Mouse (Mus musculus) forelimb bud, embryonic 11.5 days (tissue): ENCODE data around the gene Dbh.

ENCODE experiments used
- DNase-seq: peaks from one replicate; pipeline ENCODE4 v3.0.0-alpha.2; 2012; ENCODE audit warnings: low read depth, low spot score

The Dbh gene

DNA sequence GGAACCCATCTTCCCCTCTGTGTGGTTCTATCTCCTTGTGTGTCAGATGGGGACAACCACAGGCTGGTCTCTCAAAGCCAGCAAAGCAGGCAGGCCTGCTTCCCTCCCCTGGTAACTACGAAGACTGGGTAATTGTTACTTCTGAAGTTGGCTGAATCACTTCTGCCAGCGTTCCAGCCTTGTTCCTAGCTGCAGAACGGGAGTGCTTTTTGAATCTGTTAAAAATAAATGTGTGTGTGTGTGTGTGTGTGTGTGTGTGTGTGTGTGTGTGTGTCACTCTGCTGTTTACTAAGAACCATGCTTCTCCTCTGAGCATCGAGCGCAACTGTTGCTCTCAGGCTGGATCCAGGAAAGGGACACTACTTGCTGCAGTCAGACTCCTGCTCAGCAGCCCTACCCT, 1.2 kb upstream of the Dbh start:
- DNase-seq = no peak

GRCm38 (mm10) chr2:27166074-27166473, 1.0 kb downstream of the Dbh start:
- DNase-seq = no peak

GRCm38 (mm10) chr2:27166999-27167398, 2.0 kb downstream of the Dbh start:
- no peak for DNase-seq

DNA sequence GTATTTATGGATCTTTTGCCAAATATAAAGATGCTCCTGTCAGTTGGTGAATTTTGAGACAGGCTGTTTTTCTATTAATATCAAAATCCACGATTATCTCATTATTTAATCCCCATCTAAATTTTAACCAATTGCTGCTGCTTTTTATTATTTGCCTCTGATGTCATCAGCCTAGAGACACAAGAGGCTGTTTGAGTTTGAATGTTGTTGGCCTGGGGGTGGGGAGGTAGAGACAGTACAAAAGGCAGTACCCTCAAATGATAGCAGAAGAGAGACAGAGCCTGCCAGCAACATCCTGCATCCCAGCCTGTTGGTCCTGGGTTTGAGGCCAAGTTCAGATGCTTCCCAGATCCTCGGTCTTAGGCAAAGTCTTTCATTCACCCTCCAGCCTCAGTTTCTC, 9.2 kb downstream of the Dbh start:
- no peak for DNase-seq

DNA sequence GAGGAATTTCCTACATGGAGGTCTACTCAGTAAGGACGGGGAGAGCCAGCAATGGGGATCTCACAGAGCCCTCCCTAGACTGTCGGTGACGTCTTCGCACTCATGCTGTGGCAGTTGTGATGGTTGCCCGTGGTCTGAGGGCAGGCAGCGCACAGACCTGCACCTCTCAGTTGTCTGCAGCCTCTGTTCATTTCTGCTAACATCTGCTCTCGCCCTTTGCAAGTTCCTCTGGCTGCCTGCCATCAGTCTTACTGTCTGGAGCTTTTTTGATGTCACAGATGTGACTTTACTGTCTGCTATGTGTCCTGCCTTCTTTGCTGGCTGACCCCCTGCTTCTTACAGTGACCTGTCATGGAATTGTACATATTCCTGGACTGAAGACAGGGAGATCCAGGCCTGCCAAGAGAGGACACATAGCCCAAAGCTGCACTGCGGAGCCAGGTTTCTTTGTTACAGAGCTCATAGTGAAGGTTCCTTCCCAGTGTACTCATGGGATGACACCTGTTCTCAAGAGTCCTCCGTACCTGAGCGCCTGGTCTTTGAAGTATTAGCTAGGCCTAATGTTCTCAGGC, 10.7 kb downstream of the Dbh start:
- no peak for DNase-seq

GRCm38 (mm10) chr2:27179101-27179500, 14.1 kb downstream of the Dbh start:
- DNase-seq = no peak

- DNase-seq = no peak
Observed at GRCm38 (mm10) chr2:27181907-27182306, 16.9 kb downstream of the Dbh start.

DNA sequence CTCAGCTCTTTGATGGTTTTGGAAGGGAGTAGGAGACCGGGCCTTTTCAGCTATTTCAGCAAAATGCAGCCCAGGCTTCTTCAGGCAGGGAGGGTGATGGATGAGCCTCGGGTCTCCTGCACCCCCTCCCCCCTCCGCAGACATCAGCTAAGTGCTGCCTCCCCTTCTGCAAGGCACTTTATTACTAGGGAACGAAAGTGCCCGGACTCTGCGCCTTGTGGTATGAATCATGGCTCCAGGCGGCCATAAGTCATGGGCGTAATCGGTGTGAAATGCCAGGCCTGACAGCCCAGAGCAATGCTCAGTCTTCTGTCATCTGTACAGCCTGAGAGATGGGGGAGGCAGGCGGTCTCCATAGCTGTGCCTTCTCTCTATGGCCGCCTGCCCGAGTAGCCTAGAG, 18.7 kb downstream of the Dbh start:
- peak; percentile 53 for DNase-seq

DNA sequence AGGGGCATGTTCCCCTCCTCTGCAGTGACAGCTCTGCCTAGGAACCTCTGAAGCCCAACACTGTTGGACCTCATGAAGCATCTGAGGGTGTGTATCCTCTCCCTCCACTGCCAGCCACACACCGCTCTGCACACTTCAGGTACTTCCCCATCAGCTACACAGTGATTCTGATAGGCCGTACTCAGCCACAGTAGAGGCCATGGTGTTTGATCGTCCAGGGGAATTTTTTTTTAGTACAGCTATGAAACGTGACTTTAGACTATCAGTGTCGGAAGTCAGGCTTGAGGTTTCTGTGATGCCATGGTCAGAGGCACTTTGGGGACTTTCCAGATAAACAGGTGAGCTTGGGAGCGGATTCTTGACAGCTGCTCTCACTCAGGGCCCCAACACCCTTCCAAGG, 22.5 kb downstream of the Dbh start:
- no peak for DNase-seq

DNA sequence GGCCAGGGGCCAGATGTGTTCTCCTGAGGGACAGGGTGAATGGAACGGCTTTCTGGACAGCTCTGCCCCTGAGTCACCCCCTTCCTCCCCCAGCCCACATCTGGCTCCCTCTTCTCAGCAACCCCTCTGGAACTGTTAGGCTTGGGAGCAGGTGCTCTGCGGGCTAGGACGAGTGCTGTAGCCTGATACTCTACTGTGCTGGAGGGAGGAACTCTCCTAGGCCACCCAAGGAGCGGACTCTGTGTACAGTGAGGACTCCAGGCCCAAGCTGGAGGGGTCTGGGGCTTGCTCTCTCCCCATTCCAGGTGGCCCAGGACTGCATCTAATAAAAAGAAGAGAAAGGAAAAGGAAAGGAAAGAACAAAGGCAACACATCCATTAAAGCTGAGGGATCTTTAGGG, 25.0 kb downstream of the Dbh start:
- peak; percentile 58 for DNase-seq

DNA sequence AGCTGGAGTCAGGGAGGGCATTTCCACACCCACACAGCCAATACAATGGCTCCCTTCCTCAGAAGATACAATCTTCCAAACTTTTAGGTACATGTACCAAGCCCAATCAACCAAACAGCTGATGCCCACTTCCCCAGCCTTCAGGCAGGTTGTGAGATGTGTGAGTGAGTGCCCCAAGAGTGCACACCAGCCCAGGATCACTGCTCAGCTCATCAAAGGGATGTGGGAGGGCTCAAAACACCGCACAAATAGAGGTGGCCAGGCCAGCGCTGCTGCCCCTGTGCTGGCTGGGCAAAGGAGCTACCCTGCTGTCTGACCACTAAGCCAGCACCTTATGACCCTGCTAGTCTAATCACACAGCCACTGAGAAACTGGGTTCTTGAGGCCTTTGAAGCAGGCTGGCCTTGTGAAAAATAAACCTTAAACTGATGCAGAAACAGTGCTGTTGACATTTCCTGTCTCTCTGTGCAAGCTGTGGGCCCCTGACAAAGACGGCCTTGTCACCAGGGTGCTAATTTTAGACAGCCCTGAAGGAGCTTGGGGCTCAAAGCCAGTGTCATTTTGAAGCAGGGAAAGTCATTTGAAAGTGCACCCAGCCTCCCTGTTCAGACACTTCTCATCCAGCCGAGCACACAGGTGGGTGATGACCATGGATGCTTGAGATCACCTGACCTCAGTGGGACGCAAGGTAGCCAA, 33.7 kb downstream of the Dbh start:
- DNase-seq = no peak

GRCm38 (mm10) chr2:27200586-27200985, 35.6 kb downstream of the Dbh start:
- DNase-seq = no peak

DNA sequence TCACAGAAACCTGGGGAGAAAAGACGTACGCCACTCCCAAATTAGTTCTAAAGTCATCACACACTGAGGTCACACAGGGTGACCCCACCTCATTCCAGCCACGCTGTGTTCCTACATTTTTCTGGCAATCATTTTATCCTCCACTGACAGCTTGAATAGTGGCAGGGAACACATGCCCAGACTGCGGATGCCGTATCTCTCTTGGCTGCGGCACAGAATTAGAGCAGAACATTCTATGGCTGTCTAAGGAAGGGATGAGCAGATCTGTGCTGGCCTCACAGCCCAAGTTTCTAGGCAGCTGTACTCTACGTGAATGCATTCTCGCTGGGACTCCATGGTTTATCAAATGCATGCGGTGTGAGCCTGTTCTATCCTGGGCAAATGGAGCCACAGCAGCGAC, 40.6 kb downstream of the Dbh start:
- DNase-seq = no peak

DNA sequence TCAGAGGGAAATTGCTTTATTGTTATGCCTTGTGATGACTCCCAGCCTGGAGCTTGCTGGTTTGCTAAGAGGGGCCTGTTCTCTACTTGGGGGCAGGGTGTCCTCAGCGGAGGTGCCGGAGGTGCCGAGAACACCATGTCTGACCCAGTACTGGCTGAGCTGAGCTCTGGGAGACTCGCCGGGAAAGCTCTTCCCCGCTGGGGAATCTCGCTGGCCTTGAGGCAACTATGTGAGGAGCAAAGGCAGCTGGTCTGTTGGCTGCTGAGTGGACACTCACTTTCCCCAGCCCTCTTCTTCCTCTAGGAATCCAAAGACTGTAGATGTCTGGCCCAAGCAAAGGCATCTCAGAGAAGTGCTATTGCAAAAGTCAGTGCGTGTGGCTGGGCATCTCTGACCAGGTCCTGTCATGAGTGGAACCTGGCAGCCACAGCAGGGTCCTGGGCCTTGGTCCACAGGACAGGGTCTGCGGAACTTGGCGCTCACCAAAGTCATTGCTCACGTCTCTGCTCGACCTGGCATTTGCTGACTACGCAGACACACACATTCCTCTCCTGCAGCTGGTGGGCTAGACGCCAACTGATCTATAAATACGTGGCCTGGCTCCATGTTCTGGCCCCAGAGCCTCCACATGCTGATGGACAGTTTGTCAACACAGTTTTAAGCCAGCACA, 41.2 kb downstream of the Dbh start:
- DNase-seq = no peak

GRCm38 (mm10) chr2:27207126-27207525, 42.1 kb downstream of the Dbh start:
- no peak for DNase-seq

- no peak for DNase-seq
Observed at GRCm38 (mm10) chr2:27209370-27209769, 44.3 kb downstream of the Dbh start.

DNA sequence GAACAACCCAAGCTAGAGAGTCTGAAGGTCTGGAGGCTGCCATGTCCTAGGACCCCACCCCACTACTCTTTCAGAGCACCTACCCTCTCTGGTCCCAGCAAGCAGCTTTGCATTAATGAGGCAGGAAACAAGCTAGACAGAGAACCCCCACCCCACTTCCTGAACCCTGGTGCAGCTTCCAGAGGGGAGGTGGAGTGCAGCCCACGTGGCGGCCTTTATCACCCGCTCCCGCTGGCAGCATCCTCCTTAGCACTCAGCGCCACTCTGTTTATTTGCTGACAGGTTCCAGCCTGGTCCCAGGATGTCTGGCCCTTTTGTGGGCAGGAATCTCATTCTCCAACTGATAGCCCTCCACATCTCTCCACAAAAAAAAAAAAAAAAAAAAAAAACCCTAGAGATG, 44.8 kb downstream of the Dbh start:
- peak; percentile 62 for DNase-seq

DNA sequence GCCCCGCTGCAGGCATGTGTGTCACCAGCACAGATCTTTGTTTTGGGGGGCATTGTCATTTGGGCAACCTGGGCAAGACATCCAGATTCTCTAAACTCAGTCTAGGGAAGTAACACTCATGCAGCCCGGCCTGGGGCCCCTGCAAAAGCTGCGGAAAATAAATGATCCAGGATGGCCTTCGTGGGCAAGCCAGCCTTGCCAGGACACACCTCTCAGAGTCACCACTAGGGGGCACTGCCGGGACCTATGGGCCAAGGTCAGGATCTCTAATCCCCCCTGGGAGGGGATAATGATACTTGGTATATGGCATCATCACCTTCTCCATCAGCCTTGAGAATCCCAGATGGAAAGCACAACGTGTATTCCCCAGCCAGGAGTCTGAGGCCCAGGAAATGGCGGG, 45.2 kb downstream of the Dbh start:
- peak; percentile 66 for DNase-seq

GRCm38 (mm10) chr2:27210676-27211210, 45.7 kb downstream of the Dbh start:
- DNase-seq = no peak

- no peak for DNase-seq
Observed at GRCm38 (mm10) chr2:27211966-27212893, 47.2 kb downstream of the Dbh start.

GRCm38 (mm10) chr2:27215537-27215936, 50.5 kb downstream of the Dbh start:
- DNase-seq = no peak

GRCm38 (mm10) chr2:27218121-27218544, 53.1 kb downstream of the Dbh start:
- no peak for DNase-seq
